Mouse (Mus musculus) gastrocnemius, adult 2 months (tissue): ENCODE results near the gene Hoxa3. TPM values are rescaled to one million over a fixed set of nuclear protein-coding genes. Genes with fewer than 3 reads are reported as not detected.

Source experiments
- DNase-seq: peaks from one replicate; pipeline ENCODE4 v3.0.0; 2022
- H3K27ac ChIP-seq: fragments of 200-600 bp; 2 replicates; pipeline ENCODE4 v1.8.1; 2022; ENCODE audit warnings: mild to moderate bottlenecking
- H3K4me3 ChIP-seq: fragments of 200-600 bp; 2 replicates; pipeline ENCODE4 v1.8.1; 2022; ENCODE audit warnings: mild to moderate bottlenecking, moderate library complexity
- CTCF ChIP-seq: fragments of 200-600 bp; IDR thresholded peaks from 2 replicates; pipeline ENCODE4 v1.8.1; 2022; ENCODE audit warnings: antibody characterized with exemption, mild to moderate bottlenecking, moderate library complexity
- intact Hi-C: fragments of 180-260 bp; cut with DNase I; formaldehyde crosslinking; loops from one replicate; pipeline ENCODE4 v1.15.1; 2025
- total RNA-seq, 2 experiments: library from RNA; stranded (reverse); gene quantifications; 2 replicates each; pipeline ENCODE4 v1.2.3; 2021

The Hoxa3 gene
- total RNA-seq, 2 experiments from 2014 or later = 2.8 to 3.1 TPM

- TF ChIP-seq CTCF = no peak
- intact Hi-C loops = no loop called here
- peak overlapping the region; percentile 48 for H3K4me3 ChIP-seq
- DNase-seq = no peak
- H3K27ac ChIP-seq = peak overlapping the region; percentile 56; the same call in 1 of the 2 replicates
Measured at GRCm38 (mm10) chr6:52178918-52179665, 34.0 kb downstream of the Hoxa3 start.

GRCm38 (mm10) chr6:52177806-52178205 lies 35.3 kb downstream of the Hoxa3 start:
- intact Hi-C loops = no loop called here
- no peak for TF ChIP-seq CTCF
- no peak for DNase-seq
- 0 out of 2 replicates have a peak overlapping the region, but pooled peaks have one; percentile 72 for H3K4me3 ChIP-seq
- no peak overlapping the region; the same call in 1 of the 2 replicates for H3K27ac ChIP-seq

DNA sequence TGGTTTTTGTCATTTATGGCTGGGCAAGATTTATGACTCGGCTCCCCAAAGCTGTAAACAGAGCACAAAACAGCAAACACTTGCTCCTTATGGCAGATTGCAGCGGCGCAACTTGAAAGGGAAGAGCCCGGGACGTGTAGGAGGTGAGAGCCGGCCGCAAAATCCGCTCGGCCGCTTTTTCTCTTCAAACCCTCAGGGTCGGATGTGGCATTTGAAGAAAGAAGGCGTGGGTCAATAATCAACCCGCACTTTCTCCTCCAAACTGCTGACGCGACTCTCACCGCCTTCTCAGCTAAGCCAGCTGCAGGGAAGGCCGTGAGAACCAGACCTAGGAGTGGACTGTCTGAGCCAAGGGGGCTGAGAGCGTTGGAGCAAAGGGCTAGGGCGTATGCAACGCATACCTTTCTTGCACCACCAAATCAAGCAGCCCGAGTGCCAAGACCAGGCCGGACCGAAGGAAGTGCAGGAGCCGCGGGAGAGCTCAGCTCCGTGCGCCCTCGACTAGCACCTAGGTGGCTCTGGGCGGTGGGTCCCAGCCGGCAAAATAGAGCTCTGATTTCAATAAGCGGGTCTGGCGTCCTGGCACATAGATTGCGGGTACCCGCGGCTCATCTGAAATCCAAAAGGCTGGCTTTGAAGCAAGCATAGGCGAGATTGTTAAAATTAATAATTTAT lies 35.9 kb downstream of the Hoxa3 start, which contains the start of gene 5730596B20Rik:
Gene 5730596B20Rik (plus strand): TSS at position 438 of the 675 bp plus-strand sequence.
- H3K27ac ChIP-seq = peak within 1 kb of the TSS; percentile 71
- TF ChIP-seq CTCF = no peak

GRCm38 (mm10) chr6:52176391-52176790 lies 36.7 kb downstream of the Hoxa3 start:
- no peak for TF ChIP-seq CTCF
- intact Hi-C loops = no loop called here
- Histone ChIP-seq H3K27ac (peak overlapping the region; percentile 71), H3K4me3 (peak overlapping the region; percentile 72)
- no peak for DNase-seq

More for the DNA sequence above, 35.9 kb downstream of the Hoxa3 start, which contains the start of gene 5730596B20Rik:
- intact Hi-C loops = no loop called here
- DNase-seq = no peak
- H3K4me3 ChIP-seq = peak within 1 kb of the TSS; percentile 72

GRCm38 (mm10) chr6:52175864-52176263 lies 37.3 kb downstream of the Hoxa3 start:
- intact Hi-C loops = no loop called here
- no peak for TF ChIP-seq CTCF
- H3K4me3 ChIP-seq = peak overlapping the region; percentile 72
- DNase-seq = peak; percentile 55
- H3K27ac ChIP-seq = peak overlapping the region; percentile 71

- H3K4me3 ChIP-seq = peak overlapping the region; percentile 72
- intact Hi-C loops = no loop called here
- no peak for TF ChIP-seq CTCF
- H3K27ac ChIP-seq = peak overlapping the region; percentile 71
- peak; percentile 29 for DNase-seq
Measured at GRCm38 (mm10) chr6:52174968-52175751, 38.0 kb downstream of the Hoxa3 start.

DNA sequence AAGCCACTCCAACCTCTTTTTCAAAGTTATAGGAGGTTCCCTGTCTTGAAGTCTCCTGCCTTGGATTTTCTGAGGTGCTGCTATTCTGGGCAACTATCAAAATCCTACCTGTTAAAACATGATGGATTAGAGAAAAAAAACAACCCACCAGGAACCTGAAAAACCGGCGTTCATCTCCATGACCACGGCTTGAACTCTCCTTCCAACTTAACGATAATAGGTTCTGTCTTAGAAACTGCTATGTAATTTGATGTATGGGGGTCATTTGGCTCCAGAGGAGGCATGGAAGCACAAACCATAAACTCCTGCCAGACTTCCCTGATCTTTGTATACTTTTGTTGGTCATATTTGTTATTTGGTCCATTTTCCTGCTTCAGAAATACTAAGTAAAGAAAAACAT lies 39.5 kb downstream of the Hoxa3 start:
- no peak overlapping the region for H3K4me3 ChIP-seq
- DNase-seq = no peak
- intact Hi-C loops = no loop called here
- no peak for TF ChIP-seq CTCF
- no peak overlapping the region for H3K27ac ChIP-seq

DNA sequence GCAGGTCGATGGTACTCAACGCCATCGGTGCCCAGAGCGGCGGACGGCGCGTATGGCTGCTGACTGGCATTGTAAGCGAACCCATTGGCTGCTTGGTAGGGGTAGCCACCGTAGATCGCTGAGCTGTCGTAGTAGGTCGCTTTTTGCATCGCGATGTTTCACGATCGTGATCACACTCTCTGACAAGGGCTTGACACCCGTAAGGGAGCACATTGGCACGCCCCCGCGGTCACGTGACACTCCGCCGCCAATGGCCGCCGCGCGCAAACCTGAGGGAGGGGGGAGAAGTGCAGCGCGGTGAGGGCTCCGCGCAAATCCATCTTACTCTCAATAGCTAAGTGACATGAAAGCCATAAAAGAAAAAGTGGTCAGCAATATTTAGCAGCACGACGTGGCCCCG lies 40.6 kb downstream of the Hoxa3 start:
- intact Hi-C loops = no loop called here
- DNase-seq = peak; percentile 90
- no peak for TF ChIP-seq CTCF
- Histone ChIP-seq H3K4me3 (peak overlapping the region; percentile 71), H3K27ac (peak overlapping the region; percentile 75)

DNA sequence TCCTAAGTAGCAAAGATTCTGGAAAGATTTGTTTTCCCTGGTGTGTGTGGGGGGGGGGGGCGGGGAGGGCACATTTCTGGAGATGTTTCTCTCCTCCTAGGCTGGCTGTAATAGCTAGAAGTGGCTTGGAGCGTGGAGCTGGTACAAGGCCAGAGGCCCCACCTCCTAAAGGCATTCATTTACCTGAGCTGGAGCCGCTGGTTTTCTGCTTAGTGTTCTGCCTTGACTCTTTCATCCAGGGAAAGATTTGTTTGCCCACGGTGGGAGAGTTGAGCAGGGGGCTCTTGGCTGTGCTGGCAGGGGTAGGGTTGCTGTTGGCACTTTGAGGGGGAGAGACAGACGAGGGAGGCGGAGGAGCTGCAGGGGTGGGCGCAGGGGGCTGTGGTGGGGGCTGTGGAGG lies 41.2 kb downstream of the Hoxa3 start:
- Histone ChIP-seq H3K27ac (peak overlapping the region; percentile 75; the same call in 1 of the 2 replicates), H3K4me3 (peak overlapping the region; percentile 71)
- DNase-seq = no peak
- TF ChIP-seq CTCF = no peak
- intact Hi-C loops = no loop called here

DNA sequence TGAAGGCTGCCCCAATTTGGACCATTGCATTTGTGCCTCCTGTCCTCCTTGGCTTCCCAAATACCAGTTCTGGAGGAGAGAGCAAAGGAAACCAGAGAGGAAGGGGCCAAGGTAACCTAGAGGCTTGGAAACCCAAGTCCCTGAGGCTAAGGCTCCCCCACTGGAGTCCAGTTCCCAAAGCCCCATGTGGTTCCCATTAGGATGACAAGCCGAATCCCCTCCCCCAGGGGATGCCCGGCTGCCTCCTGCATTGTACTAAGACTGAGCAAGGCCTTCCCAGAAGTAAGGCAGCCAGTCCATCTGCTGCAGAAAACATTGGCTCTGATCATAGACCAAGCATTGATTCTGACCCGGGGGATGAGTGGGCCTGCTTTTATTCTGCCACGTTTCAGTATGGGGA lies 41.8 kb downstream of the Hoxa3 start:
- intact Hi-C loops = no loop called here
- peak overlapping the region; percentile 41; the same call in 1 of the 2 replicates for H3K27ac ChIP-seq
- H3K4me3 ChIP-seq = no peak overlapping the region
- no peak for TF ChIP-seq CTCF
- no peak for DNase-seq

DNA sequence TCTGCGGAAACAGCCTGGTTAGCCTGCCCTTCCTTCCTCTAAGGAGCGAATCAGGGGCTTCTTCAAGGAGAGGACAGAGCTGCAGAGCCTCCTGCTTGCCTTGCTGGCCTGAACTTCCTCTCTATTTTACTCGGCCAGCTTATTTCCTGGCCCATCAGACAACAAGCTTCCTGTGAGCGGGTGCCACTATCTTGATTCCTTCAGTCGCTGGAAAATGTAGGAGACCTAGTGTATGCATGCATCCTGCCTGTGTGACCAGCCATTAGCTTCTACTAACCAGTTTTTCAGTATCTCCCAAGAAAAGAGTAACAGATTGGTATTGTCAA lies 42.3 kb downstream of the Hoxa3 start:
- peak overlapping the region; percentile 41 for H3K27ac ChIP-seq
- no peak for TF ChIP-seq CTCF
- DNase-seq = no peak
- peak overlapping the region; percentile 36; the same call in 1 of the 2 replicates for H3K4me3 ChIP-seq
- intact Hi-C loops = no loop called here

GRCm38 (mm10) chr6:52170166-52170897 lies 42.8 kb downstream of the Hoxa3 start:
- intact Hi-C loops = no loop called here
- no peak for DNase-seq
- peak overlapping the region; percentile 36 for H3K4me3 ChIP-seq
- H3K27ac ChIP-seq = peak overlapping the region; percentile 41
- TF ChIP-seq CTCF = no peak
